Mouse (Mus musculus) testis, postnatal 10 days (tissue): ENCODE measurements around the gene Sned1.
A peak's percentile ranks its signal among the peaks of the same experiment; 100 is the strongest.
"Not testable (repeated sequence)": the region's sequence is repeated elsewhere in the genome, so short reads cannot be mapped to it uniquely, and the experiment has no call there.

Experiments
- DNase-seq: peaks from one replicate; pipeline ENCODE4 v3.0.0; 2021; ENCODE audit warnings: low spot score

Gene Sned1

DNA sequence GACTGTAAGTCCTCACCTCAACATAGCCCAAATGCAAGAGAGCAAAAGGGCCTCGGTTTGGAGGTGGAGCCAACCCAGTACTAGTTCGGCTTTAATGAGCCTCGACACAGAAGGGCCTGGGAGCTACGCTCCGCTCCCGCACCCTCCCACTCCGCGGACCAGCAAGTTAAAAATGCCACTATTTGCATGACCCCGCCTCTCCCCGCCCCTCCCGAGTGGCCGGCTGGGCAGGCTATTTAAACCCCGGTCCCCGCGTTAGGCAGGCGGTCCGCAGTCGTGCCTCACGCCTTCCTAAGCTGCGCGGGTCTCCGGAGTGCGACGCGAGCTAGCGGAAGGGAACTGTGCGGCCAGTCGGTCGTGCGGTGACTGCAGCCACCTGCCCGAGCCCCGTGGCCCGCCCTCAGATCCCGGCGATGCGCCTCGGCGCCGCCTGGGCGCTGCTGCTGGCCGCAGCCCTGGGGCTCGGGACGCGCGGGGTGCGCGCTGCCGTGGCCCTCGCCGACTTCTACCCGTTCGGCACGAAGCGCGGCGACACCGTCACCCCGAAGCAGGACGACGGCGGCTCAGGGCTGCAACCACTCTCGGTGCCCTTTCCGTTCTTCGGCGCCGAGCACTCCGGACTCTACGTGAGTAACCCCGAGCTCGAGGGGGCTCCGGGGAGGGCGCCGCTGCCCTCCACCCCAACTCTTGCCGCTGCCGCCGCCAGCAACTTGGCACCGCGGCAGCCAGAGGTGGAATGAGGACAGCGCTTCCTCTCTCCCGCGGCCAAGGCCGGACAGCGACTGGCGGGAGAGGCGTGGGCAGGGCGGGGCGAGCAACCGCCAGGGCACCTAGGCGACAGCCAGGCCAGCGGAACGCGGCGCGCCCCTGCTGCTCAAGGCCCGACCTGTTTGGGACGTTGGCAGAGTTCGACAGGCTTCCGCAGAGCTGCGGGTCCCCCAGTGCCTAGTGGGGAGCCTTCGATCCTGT is at the start of gene Sned1:
Gene Sned1 (plus strand): TSS at position 266 of the 969 bp plus-strand sequence.
- DNase-seq = peak; percentile 95

DNA sequence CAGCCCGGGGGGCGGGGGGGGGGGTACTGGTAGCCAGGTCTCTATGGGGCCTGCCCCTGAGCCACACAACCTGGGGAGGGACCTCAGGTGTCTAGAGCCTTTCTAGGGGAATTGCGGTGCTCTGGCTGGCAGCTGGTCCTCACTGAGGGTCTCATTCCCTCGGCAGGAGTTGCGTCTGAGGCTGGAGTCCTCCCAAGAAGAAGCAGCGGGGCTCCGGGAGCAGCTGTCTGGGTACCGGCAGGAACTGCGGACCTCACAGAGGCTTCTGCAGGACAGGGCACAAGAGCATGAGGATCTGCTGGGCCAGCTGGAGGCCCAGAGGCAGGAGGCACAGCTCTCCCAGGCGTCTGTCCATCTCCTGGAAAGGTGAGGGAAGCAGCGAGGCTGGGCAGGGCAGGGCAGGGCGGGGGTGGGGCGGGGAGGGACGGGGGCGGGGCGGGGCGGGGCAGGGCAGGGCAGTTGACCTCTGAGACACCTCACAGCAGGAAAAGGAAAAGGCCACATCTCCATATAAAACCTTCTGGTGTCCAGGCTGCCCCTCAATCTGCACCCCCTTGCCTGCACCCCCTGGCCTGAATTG is 44.8 kb upstream of the Sned1 start:
- no peak for DNase-seq

DNA sequence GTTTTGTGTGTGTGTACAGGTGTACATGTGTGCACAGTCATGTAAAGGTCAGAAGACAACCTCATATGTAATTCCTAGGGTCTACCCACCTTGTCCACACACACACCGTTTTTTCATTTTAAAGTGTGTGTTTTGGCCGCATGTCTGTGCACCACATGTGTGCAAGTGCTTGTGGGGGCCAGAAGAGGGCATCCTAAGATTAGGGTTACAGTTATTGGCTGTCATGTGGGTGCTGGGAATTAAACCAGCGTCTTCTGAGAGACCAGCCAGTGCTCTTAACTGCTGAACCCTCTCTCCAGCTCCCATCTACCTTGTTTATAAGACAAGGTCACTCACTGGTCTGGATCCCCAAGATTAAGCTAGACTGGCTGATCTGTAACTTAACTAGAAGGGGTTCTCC is 40.7 kb upstream of the Sned1 start:
- no peak for DNase-seq

DNA sequence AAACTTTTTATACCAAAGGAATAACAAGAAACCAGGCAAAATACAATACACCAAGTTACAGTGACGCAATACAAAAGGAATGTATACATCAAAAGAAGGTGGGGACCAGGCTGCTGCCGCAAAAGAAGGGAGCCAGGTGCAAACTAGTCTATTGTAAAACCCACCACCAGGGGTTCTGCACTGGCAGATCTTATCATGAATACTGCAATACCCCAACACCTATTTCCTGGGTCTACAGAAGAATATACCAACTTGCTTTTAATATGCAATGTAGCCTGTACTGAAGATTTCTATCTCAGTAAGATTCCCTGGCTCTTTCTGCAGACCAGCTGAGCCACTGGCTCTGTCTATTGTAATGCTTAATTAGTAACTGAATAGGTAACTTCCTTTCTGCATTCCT is 38.2 kb upstream of the Sned1 start:
- not testable (repeated sequence) for DNase-seq

DNA sequence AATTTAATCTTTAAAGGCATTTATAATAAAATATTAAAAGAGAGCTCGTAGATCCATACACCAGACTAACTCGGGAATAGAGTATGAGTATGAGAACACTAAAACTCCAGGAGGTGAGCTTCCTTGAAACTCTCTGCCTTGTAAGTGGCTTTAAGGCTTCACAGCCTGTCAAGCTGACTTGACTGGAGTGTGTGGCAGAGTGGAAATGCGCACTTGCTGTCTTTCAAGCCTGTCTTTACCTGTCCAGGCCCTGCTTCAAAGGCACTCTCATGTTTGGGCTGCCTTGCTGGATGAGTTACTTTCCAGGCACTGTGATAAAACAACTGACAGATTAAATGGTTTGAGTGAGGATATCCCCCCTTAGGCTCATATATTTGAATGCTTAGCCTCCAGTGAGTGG is 37.7 kb upstream of the Sned1 start:
- no peak for DNase-seq

DNA sequence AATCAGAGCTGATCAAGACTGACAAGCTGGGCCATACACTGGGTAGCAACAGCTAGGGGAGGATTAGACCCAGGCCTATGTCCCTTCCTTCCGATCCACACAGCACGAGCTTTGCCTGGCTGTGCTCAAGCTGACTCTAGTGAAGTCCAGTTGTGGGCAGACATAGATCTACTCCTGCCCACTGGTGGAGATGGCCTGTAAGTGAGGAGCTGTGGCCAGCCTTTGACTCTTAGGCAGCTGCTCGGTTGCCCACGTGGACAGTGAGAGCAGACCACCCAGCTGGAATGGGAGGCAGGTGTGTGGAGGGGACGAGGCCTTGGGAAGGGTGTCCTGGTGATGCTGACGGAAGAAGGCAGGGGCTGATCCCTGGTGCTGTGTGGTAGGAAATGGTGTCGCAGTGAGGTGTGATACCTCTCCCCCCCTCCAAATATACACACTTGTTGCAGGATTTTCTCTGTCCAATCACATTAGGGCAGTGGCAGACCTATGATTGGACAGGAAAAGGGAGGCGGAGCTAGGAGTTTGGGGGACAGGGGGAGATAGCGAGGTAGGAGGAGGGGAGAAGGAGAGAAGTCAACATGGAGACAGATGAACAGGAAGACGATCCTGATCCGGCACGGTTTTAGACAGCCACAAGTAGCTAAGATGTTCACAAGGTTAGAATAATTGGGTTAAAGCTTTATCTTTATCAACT is 29.2 kb upstream of the Sned1 start:
- no peak for DNase-seq

DNA sequence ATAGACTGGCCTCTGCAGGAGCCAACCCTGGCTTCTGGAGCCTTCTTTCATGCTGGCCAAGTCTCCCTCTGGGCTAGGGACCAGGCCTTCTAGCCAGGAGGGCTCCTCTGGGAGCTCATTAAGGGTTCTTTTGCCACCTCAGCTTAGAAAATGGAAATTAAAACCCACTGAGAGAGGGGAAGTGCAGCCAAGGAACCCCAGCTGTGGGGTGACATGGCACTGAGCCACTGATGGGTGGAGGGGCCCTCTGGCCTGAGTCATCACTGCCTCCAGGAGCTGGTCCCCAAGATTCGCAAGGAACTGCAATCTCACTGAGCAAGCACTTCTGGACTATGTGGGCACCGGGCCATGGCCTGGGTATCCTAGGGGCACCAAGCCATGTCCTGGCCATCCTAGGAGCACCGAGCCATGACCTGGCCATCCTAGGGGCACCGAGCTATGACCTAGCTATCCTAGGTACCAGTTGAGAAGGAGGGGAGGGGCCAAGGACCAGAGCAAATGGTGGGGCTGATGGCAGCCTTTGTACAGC is 28.0 kb upstream of the Sned1 start:
- DNase-seq = peak; percentile 56

DNA sequence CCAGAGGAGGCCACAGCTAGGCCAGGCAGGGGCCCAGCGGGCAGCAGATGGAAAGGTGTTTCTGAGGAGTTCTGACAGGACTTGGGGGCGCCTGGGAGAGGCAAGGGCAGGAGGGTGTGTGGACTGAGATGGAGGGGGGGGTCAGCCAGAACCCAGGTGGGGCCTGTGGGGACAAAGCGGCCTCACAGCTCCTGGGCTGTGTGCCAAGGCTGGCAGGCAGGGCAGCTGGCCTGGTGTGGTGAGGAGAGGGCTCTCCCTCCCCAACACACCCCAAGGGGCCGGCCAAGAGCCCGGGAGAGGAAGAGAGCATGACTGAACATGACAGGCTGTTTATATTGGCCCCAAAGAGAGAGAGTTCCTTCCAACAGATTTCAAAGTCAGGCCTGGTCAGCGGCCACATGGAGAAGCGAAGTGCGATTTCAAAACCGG is 25.4 kb upstream of the Sned1 start:
- DNase-seq = peak; percentile 68

DNA sequence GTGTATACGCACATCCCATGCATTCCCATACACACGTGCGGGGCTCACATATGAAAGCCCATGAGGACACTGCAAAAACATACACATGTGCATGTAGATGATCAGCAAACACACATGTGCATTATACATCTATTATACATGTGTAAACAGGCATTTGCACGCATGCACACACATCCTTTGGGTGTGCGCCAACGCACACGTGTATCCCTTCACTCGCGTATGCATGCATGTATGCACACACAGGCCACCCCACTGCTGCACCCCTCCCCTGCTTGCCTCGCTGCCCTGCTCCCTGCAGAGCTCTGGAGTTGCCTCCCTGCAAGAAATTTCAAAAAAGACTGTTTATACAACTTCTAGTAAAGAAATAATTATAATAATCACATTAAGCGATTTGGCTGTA is 24.6 kb upstream of the Sned1 start:
- DNase-seq = no peak

DNA sequence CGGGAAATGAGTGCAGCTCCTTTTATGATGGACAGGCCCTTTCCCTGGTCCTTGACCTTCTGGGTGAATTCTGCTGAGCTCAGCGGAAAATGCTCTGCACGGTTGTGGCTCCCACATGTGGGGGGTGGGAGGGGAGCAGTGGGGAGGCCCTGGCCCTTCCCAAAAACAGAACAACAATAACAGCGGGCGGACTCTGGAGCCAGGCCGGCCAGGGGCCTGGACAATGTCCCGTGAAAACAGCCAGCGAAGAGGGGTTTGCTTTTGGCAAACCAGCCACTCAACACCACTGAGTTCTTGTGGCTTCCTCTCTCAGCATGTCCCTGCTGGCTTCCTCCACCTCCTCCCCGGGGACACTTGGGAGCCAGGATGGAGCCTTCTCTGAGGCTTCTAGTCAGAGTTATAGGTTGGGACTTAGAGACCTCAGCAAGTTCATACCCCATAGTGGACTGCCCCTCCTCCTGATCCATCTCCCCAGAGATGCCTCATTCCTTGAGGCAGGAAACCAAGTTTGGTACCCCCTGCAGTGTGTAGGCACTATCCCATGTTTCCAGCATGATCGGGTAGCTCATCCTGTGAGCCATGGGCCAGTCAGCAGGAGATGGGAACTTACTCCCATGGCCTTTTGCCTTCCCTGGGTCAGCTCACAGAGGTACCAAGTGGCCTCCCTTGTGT is 24.0 kb upstream of the Sned1 start:
- peak; percentile 54 for DNase-seq

DNA sequence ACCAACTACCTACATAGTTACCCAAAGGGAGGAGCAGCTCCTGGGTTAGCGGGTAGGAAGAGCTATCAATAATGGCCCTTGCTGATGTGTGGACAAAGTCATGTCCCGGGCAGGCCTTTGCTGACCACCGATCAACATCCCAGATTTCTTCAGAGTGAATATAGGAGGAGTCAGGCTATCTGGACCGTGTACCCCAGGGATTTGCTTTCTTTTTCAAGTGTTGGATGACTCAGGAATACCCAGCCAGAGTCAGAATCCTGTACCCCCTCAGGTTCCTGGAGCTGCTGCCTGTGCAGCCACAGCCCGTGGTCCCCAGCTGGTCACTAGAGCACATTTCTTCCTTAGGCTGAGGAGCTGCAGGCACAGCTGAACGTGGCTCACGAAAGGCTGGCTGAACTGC is 23.2 kb upstream of the Sned1 start:
- DNase-seq = no peak

DNA sequence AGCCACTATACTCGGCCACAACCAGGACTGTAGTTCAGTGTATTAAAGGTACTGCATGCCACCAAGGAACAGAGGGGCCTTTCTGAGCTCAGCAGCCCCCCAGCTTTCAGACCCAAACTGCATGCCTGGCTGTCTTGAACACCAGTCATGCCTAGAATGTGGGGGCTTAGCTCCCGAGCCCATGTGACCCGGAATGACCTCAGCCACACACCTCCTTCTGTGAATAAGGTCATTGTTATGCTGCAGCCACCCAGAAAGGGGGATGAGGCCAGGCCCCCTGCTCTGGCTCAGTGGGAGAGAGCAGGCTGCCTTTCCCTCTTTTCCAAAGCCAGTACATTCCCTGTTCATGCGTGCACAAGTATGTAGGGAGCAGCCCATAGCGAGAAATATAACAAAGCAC is 21.0 kb upstream of the Sned1 start:
- no peak for DNase-seq

DNA sequence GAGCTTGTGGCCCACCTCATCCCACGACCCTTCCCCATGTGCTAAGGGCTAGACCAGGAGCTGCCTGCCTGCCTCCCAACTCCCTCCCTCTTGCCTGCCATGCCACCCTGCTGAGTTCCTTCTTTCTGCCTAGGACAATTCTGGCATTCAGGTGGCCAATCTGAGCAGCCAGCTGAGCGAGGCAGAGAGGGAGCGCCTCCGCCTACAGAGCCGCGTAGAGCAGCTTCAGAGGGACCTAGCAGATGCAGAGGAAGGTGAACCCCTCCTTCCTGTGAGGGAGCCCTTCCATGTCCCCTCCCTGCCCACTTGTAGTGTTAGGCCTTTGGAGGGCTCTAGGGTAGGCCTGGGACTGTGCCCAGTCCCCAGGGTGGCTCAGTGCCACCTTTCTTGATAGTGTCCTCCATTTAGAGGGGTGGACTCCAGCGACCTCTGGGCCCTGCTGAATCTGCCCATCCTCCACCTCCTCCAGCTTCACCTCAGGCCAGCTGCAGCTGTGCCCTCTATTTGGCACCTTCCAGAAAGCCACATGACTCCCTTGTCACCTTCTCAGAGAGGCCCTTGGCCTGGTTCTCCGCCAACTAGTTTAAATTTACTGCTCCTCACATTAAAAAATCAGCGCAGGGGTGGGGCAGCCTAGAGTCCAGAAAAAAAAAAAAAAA is 18.7 kb upstream of the Sned1 start:
- DNase-seq = no peak

DNA sequence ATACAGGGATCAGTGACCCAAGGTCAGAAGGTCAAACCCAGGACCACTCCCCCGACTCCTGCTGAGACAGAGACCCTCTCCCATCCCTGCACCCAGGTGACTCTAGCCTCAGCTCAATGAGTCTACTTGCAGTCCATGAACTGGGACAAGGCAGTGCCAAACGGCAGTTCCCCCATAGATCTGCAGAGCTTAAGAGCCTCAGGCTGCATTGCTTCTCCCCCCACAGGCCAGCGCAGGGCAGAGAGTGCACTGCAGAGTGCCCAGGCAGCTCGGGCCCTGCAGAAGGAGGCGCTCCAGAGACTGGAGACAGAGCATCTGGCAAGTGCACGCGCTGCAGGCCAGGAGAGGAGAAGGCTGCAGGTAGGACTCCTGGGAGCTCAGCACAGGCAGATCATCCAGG is 18.1 kb upstream of the Sned1 start:
- no peak for DNase-seq

DNA sequence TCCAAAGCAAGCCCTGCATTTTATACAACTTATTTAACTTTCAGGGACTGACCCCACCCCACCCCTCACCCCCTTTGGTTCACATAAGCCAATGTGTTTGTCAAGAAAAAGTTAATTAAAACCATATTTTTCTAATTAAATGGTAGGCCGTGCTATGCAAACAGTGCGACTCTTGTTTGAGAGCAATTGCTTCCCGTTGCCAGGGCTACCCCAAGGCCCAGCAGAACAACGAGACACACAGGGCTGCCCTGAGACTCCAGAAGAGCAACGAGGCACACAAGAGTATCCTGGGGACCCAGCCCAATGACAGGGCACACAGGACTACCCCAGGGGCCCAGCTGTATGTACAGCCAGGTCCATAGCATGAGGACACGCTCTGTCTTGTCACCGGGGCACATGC is 14.9 kb upstream of the Sned1 start:
- no peak for DNase-seq

DNA sequence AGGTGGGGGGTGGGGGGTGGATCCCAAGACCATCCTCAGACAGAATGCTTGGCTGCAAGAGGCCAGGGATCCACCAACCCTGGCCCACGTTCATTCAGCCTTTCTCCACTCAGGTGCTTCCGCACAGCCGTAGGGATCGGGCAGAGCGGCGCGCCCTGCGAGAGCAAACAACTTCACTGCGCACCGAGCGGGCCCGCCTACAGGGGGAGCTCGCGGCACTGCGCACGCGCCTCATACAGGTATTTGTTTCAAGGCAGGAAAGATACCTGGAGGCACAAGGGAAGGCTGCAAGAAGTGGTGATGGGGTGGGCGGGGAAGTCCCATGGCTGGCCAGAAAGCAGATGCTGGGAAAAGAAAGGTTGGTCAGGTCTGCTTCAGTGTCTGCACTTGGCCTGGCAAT is 11.7 kb upstream of the Sned1 start:
- DNase-seq = peak; percentile 82

DNA sequence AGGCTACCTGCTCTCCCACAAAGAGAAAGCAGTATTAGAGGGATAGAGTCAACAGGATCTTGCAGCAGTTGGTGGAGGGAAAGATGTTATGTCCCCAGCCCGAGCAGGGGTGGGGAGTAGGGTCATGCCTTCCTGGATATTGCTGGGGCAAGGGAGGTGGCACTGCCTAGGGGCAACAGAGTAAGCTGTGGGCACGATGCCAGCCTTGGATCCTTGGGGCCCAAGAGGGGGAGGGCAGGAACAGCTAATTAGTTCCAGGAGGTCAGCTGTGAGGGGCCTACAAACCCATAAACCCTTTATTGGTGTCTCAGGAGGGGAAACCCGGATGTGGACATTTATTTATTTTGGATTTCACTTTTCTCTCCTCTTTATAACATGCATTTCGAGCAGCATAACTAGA is 10.4 kb upstream of the Sned1 start:
- DNase-seq = peak; percentile 65

DNA sequence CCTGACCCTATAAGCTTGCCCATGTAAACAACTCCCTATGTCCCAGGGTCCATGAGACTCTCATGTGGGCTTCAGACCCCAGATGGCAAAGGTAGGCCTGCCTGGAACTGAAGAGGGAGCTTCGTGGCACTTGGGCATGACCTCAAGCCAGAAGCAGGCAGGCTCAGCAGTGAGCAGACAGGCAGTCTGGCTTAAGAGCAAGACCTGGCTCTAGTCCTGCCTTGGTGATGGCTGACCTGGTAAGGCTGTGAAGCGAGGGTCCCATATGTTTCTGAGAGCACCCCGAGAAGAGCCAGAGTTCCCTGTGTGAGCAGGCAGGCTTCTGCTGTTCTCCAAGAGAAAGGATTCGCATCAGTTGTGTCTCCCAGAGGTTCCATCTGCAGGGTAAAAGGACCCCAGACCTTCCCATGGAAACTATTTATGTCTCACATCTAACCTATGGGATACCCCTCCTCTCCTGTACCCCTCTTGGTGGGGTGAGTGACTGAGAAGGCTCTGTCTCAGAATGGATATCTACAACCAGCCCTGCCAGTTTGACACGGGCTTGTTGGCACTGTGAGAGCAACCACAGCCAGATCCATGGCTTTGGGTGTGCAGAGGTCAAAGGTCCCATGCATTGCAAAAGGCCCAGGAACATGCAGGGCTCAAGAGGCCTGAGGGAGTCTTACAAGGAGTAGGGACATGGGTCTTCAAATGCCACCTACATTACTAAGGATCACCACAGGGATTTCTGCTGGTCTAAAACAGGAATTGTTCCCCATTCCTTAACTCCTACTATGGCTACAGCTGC is 9.7 kb upstream of the Sned1 start:
- no peak for DNase-seq

DNA sequence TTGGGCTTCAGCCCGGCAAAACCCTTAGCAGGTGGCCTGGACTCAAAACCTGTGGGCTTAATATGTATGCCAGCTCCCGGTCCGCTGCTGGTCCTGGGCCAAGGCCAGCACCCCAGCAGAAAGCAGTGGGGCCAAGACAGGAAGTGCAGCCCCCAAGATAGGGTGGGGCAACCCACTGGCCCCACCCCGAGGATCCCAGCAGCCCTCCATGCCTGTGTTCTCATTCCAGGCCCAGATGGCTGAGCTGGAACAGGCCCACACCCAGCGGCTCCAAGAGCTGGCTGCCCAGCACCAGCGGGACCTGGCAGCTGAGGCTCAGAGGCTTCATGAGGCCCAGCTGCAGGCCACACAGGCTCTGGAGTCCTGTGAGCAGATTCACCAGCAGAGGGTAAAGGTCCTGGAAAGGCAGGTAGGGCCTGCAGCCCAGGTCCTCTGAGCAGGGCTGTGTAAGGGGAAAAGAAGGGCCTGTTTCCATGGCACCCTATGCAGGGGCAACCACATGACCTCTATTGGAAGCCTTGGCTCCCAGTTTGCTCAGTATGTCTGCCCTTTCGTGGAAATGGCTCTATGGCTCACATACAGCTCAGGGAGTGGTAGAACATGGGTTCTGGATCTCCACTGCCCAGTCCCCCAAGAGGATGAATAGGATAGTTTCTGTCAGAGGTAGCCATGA is 8.2 kb upstream of the Sned1 start:
- DNase-seq = no peak

DNA sequence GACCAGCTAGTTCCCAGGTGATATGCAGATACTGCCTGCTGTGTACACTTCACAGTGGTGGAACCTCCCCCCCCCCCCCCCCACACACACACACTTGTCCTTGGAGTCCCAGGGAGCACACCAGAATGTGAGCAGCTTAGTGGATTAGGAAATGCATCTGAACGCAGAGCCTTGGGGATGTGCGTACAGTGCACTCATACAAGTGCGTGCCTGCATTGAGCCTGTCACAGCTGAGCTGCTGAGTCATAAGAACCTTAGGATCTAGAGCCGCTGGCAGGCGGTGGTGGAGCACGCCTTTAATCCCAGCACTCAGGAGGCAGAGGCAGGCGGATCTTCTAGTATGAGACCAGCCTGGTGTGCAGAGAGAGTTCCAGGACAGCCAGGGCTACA is 7.7 kb upstream of the Sned1 start:
- no peak for DNase-seq
